Mouse (Mus musculus) hindbrain, postnatal 0 days (tissue): ENCODE results near the gene Zfp366. TPM values are rescaled to one million over a fixed set of nuclear protein-coding genes. Genes with fewer than 3 reads are reported as not detected.
A peak's percentile ranks its signal among the peaks of the same experiment; 100 is the strongest.

Source experiments
- ATAC-seq: fragments of 200-750 bp; cut with Nextera tagmentation; 2 replicates; pipeline ENCODE4 v1.8.0; 2017; ENCODE audit warnings: mild to moderate bottlenecking, moderate TSS enrichment, moderate library complexity
- DNase-seq: peaks from one replicate; pipeline ENCODE4 v3.0.0-alpha.2; 2015; ENCODE audit warnings: low spot score
- H3K27ac ChIP-seq: fragments of 300-500 bp; sonication (generic); 2 replicates; pipeline ENCODE4 v1.5.1; 2014; ENCODE audit warnings: mild to moderate bottlenecking
- H3K27me3 ChIP-seq: fragments of 300-500 bp; sonication (generic); 2 replicates; pipeline ENCODE4 v1.6.1; 2014; ENCODE audit warnings: low read length, mixed read lengths; ENCODE audit not compliant: insufficient read depth
- H3K36me3 ChIP-seq: fragments of 300-500 bp; sonication (generic); 2 replicates; pipeline ENCODE4 v1.6.1; 2014; ENCODE audit warnings: low read length, mixed read lengths; ENCODE audit not compliant: insufficient read depth
- H3K4me1 ChIP-seq: fragments of 300-500 bp; sonication (generic); 2 replicates; pipeline ENCODE4 v1.6.1; 2014; ENCODE audit warnings: antibody characterized with exemption, low read length, mixed read lengths; ENCODE audit not compliant: insufficient read depth
- H3K4me2 ChIP-seq: fragments of 300-500 bp; sonication (generic); 2 replicates; pipeline ENCODE4 v1.6.1; 2014; ENCODE audit warnings: low read depth, mild to moderate bottlenecking, low read length, moderate library complexity, mixed read lengths
- H3K4me3 ChIP-seq: fragments of 300-500 bp; sonication (generic); 2 replicates; pipeline ENCODE4 v1.5.1; 2014; ENCODE audit warnings: low read length
- H3K9ac ChIP-seq: fragments of 300-500 bp; sonication (generic); replicated peaks from 2 replicates; pipeline ENCODE4 v1.6.1; 2014; ENCODE audit warnings: mild to moderate bottlenecking, low read length, moderate library complexity, mixed read lengths
- H3K9me3 ChIP-seq: fragments of 300-500 bp; sonication (generic); 2 replicates; pipeline ENCODE4 v1.6.1; 2016; ENCODE audit warnings: low read length, mixed read lengths
- CTCF ChIP-seq: IDR thresholded peaks from 2 replicates; pipeline ENCODE4 v1.5.1; 2016; ENCODE audit warnings: antibody characterized with exemption, control low read depth, low read depth
- WGBS: fragments of 180-500 bp; shearing (Covaris S2); extraction: QIAGEN DNeasy Blood & Tissue Kit; methylation state at CpG from one replicate; pipeline ENCODE4 v1.1.7; 2014; 5-methylcytosine and 5-hydroxymethylcytosine counted together
- polyA plus RNA-seq: library from polyadenylated mRNA; unstranded; fragments of >200 nt; fragmentation: Nextera tagmentation; extraction: Ambion mirVana; gene quantifications from 2 replicates; pipeline ENCODE4 v1.2.1, GENCODE M21; 2015
- total RNA-seq: library from RNA; depleted of rRNA; stranded (reverse); fragments of >200 nt; gene quantifications from 2 replicates; pipeline ENCODE4 v1.2.3, GENCODE M21; 2014

The Zfp366 gene
- total and polyA plus RNA-seq, 2 experiments from 2014 or later: 0.30 to 2.2 TPM

- whole genome bisulfite sequencing: 81% methylated on average over 10 of the region's 10 CpGs
- DNase-seq (no peak), ATAC-seq (no peak)
- H3K9ac ChIP-seq: no peak overlapping the region
- no peak overlapping the region for H3K4me3 ChIP-seq
- no peak for TF ChIP-seq CTCF
- no peak overlapping the region for H3K4me2 ChIP-seq
- no peaks in the 10 kb centered on the region for H3K27me3 ChIP-seq
- H3K27ac ChIP-seq: no peak overlapping the region
- no peaks in the 10 kb centered on the region for H3K9me3 ChIP-seq
- H3K4me1 ChIP-seq: peaks cover 9% of the 10 kb centered on the region; the same call in 1 of the 2 replicates
- no peaks in the 10 kb centered on the region for H3K36me3 ChIP-seq
Observed at GRCm38 (mm10) chr13:99233956-99234355, 49.3 kb downstream of the Zfp366 start.

- H3K27me3 ChIP-seq: no peaks in the 10 kb centered on the region
- WGBS: 84% methylated on average over 20 of the region's 20 CpGs
- no peak overlapping the region for H3K27ac ChIP-seq
- H3K4me3 ChIP-seq: no peak overlapping the region
- DNase-seq (no peak), ATAC-seq (no peak)
- H3K4me1 ChIP-seq: peaks cover 13% of the 10 kb centered on the region; the same call in 1 of the 2 replicates
- TF ChIP-seq CTCF: no peak
- no peak overlapping the region for H3K9ac ChIP-seq
- H3K36me3 ChIP-seq: no peaks in the 10 kb centered on the region
- no peaks in the 10 kb centered on the region for H3K9me3 ChIP-seq
- H3K4me2 ChIP-seq: no peak overlapping the region
Observed at GRCm38 (mm10) chr13:99235428-99236210, 51.0 kb downstream of the Zfp366 start.

GRCm38 (mm10) chr13:99236222-99236621 is 51.6 kb downstream of the Zfp366 start:
- H3K4me2 ChIP-seq: no peak overlapping the region

GRCm38 (mm10) chr13:99237122-99237521 is 52.5 kb downstream of the Zfp366 start:
- no peak overlapping the region for H3K9ac ChIP-seq
- no peaks in the 10 kb centered on the region for H3K27me3 ChIP-seq
- no peak overlapping the region for H3K4me3 ChIP-seq
- ATAC-seq (no peak), DNase-seq (peak; percentile 9)
- no peaks in the 10 kb centered on the region for H3K36me3 ChIP-seq
- no peak overlapping the region for H3K27ac ChIP-seq
- WGBS: 81% methylated on average over 5 of the region's 5 CpGs
- no peak for TF ChIP-seq CTCF
- H3K4me2 ChIP-seq: no peak overlapping the region
- H3K9me3 ChIP-seq: no peaks in the 10 kb centered on the region
- H3K4me1 ChIP-seq: peaks cover 13% of the 10 kb centered on the region; the same call in 1 of the 2 replicates

More at GRCm38 (mm10) chr13:99236222-99236621, 51.6 kb downstream of the Zfp366 start:
- no peak for ATAC-seq
- no peaks in the 10 kb centered on the region for H3K27me3 ChIP-seq
- DNase-seq: no peak
- H3K27ac ChIP-seq: no peak overlapping the region
- H3K9me3 ChIP-seq: no peaks in the 10 kb centered on the region
- H3K4me1 ChIP-seq: peaks cover 13% of the 10 kb centered on the region; the same call in 1 of the 2 replicates
- H3K9ac ChIP-seq: no peak overlapping the region
- no peak overlapping the region for H3K4me3 ChIP-seq
- no peaks in the 10 kb centered on the region for H3K36me3 ChIP-seq
- WGBS: 70% methylated on average over 2 of the region's 2 CpGs
- TF ChIP-seq CTCF: no peak

DNA sequence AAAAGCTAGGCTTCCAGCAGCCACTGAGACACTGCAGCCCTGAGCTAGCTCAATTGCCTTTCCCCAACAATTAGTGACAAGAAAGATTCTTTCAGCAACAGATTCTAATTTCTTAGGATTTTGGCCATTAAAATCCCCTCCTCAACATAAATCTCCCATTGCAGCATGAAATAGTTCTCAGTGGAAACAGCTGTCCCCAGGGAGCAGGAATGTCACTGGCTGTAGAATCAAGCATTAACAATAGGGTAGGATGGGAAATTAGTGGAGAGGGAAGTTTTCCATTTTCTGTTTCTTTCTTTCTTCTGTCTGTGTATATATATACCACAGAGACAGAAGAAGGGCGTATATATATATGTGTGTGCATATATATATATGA is 53.2 kb downstream of the Zfp366 start:
- WGBS: 88% methylated on average over 1 of the region's 1 CpGs

GRCm38 (mm10) chr13:99238217-99239160 is 53.9 kb downstream of the Zfp366 start:
- H3K27me3 ChIP-seq: no peaks in the 10 kb centered on the region
- DNase-seq (peak; percentile 62), ATAC-seq (peak; percentile 63; the same call in 1 of the 2 replicates)
- H3K9ac ChIP-seq: no peak overlapping the region
- no peak overlapping the region for H3K4me2 ChIP-seq
- H3K4me3 ChIP-seq: no peak overlapping the region
- WGBS: 50% methylated on average over 10 of the region's 10 CpGs
- peaks cover 13% of the 10 kb centered on the region; the same call in 1 of the 2 replicates for H3K4me1 ChIP-seq
- peak overlapping the region; percentile 67 for H3K27ac ChIP-seq
- H3K36me3 ChIP-seq: no peaks in the 10 kb centered on the region
- TF ChIP-seq CTCF: no peak
- no peaks in the 10 kb centered on the region for H3K9me3 ChIP-seq

More for the DNA sequence above, 53.2 kb downstream of the Zfp366 start:
- H3K9me3 ChIP-seq: no peaks in the 10 kb centered on the region
- H3K4me3 ChIP-seq: no peak overlapping the region
- no peak for TF ChIP-seq CTCF
- peak overlapping the region; percentile 67; the same call in 1 of the 2 replicates for H3K27ac ChIP-seq
- peaks cover 13% of the 10 kb centered on the region; the same call in 1 of the 2 replicates for H3K4me1 ChIP-seq
- H3K36me3 ChIP-seq: no peaks in the 10 kb centered on the region
- DNase-seq (peak; percentile 6), ATAC-seq (no peak)
- H3K4me2 ChIP-seq: no peak overlapping the region
- H3K27me3 ChIP-seq: no peaks in the 10 kb centered on the region
- H3K9ac ChIP-seq: no peak overlapping the region
